Mouse (Mus musculus): Measurements from ENCODE around the gene Gm28845. TPM values are rescaled to one million over a fixed set of nuclear protein-coding genes. Genes with fewer than 3 reads are reported as not detected.

The Gm28845 gene
- 0.99 and 1.9 TPM in 2 replicates for polyA plus RNA-seq (2012; rRNA removed)

GRCm38 (mm10) chr1:65119438-65119837, at the start of gene Gm28845:
TSS of gene Gm28845 (minus strand) at chr1:65119558.
- DNase-seq (ENCODE audit: extremely low spot score in 1 of 2, low spot score in 1 of 2): no peak

- DNase-seq (ENCODE audit: extremely low spot score in 1 of 2, low spot score in 1 of 2): no peak
Measured at GRCm38 (mm10) chr1:65167496-65167895, 48.1 kb upstream of the Gm28845 start.

GRCm38 (mm10) chr1:65162210-65162609, 42.9 kb upstream of the Gm28845 start:
- DNase-seq (ENCODE audit: extremely low spot score in 1 of 2, low spot score in 1 of 2): peak in 1 of 2 experiments; percentile 35

- no peak for DNase-seq (ENCODE audit: extremely low spot score in 1 of 2, low spot score in 1 of 2)
Measured at GRCm38 (mm10) chr1:65156111-65156510, 36.8 kb upstream of the Gm28845 start.

GRCm38 (mm10) chr1:65154814-65155213, 35.5 kb upstream of the Gm28845 start:
- DNase-seq (ENCODE audit: extremely low spot score in 1 of 2, low spot score in 1 of 2): no peak

GRCm38 (mm10) chr1:65147971-65148370, 28.6 kb upstream of the Gm28845 start:
- DNase-seq (ENCODE audit: extremely low spot score in 1 of 2, low spot score in 1 of 2): no peak

GRCm38 (mm10) chr1:65147326-65147725, 28.0 kb upstream of the Gm28845 start:
- DNase-seq (ENCODE audit: extremely low spot score in 1 of 2, low spot score in 1 of 2): no peak

GRCm38 (mm10) chr1:65146601-65147000, 27.2 kb upstream of the Gm28845 start:
- DNase-seq (ENCODE audit: extremely low spot score in 1 of 2, low spot score in 1 of 2): no peak

GRCm38 (mm10) chr1:65144783-65145182, 25.4 kb upstream of the Gm28845 start:
- no peak for DNase-seq (ENCODE audit: extremely low spot score in 1 of 2, low spot score in 1 of 2)

- no peak for DNase-seq (ENCODE audit: extremely low spot score in 1 of 2, low spot score in 1 of 2)
Measured at GRCm38 (mm10) chr1:65137560-65137959, 18.2 kb upstream of the Gm28845 start.

GRCm38 (mm10) chr1:65132833-65133232, 13.5 kb upstream of the Gm28845 start:
- no peak for DNase-seq (ENCODE audit: extremely low spot score in 1 of 2, low spot score in 1 of 2)

- no peak for DNase-seq (ENCODE audit: extremely low spot score in 1 of 2, low spot score in 1 of 2)
Measured at GRCm38 (mm10) chr1:65131671-65132070, 12.3 kb upstream of the Gm28845 start.

GRCm38 (mm10) chr1:65130226-65130625, 10.9 kb upstream of the Gm28845 start:
- DNase-seq (ENCODE audit: extremely low spot score in 1 of 2, low spot score in 1 of 2): no peak

GRCm38 (mm10) chr1:65129634-65130180, 10.3 kb upstream of the Gm28845 start:
- no peak for DNase-seq (ENCODE audit: extremely low spot score in 1 of 2, low spot score in 1 of 2)

GRCm38 (mm10) chr1:65122574-65123372, 3.4 kb upstream of the Gm28845 start, which contains the start of gene D630023F18Rik:
TSS of gene D630023F18Rik (minus strand) at chr1:65123214.
- DNase-seq (ENCODE audit: extremely low spot score in 1 of 2, low spot score in 1 of 2): peak; percentile 12 to 55

- no peak for DNase-seq (ENCODE audit: extremely low spot score in 1 of 2, low spot score in 1 of 2)
Measured at GRCm38 (mm10) chr1:65118150-65118913, 1.0 kb downstream of the Gm28845 start.

- DNase-seq (ENCODE audit: extremely low spot score in 1 of 2, low spot score in 1 of 2): no peak
Measured at GRCm38 (mm10) chr1:65113536-65114172, 5.7 kb downstream of the Gm28845 start.

- DNase-seq (ENCODE audit: extremely low spot score in 1 of 2, low spot score in 1 of 2): no peak
Measured at GRCm38 (mm10) chr1:65112807-65113196, 6.6 kb downstream of the Gm28845 start.

- DNase-seq (ENCODE audit: extremely low spot score in 1 of 2, low spot score in 1 of 2): peak; percentile 30 to 90
Measured at GRCm38 (mm10) chr1:65112031-65112806, 7.1 kb downstream of the Gm28845 start.
